Comparison of ENCODE assay signal across 7 mouse cellular contexts in the genomic region with DNA sequence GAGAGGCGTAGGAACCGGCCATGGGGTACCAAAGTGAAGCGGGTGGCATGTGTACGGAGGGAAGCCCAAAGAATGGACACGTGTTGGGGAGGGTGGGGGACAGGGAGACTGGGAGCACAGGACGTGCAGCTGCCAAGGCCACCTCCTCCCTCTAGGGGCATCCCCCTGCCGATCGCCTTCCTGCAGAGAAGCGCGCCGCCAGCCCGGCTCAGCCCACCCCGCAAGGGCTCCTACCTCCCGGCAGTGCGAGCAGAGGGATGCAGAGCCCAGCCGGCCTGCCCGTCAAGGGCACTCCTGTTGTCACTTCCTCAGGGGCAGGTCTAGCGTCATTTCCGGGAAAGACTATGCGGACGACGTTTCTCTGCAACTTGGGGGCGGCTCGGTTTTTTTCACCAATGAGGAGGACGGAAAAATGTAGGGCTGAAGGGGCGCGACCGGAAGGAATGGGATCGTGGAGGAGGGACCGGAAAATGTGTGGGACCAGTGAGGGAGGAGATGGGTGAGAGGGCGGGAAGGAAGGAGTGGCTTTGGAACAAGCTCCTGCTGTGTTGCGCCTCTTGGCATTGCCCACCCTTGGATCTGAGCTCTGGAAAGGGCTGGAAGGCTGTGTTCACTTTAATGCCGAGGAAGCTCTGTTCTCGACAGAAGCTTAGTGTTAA. TPM values are rescaled to one million over a fixed set of nuclear protein-coding genes. Genes with fewer than 3 reads are reported as not detected.
A peak's percentile ranks its signal among the peaks of the same experiment; 100 is the strongest.
DNase-seq lines count a peak whose midpoint lies in the region; ATAC-seq lines count a peak whose summit lies in the region.

A gene (minus strand): TSS at position 334 of the 659 bp plus-strand sequence.

- peak within 1 kb of the TSS; percentile 85 for H3K4me2 ChIP-seq in intestine, embryonic 16.5 days (ENCODE audit: low read depth, low read length)
- peak within 1 kb of the TSS; percentile 85 for H3K4me2 ChIP-seq in midbrain, embryonic 11.5 days

- no peaks in the 10 kb centered on the region; the same call in none of the 2 replicates for H3K36me3 ChIP-seq in intestine, embryonic 16.5 days (ENCODE audit: control insufficient read depth, insufficient read depth, low read length)
- no peaks in the 10 kb centered on the region; the same call in 1 of the 2 replicates for H3K36me3 ChIP-seq in midbrain, embryonic 11.5 days (ENCODE audit: control insufficient read depth, insufficient read depth, low read length)

- WGBS in intestine, embryonic 16.5 days = 0% methylated on average over 34 of the region's 34 CpGs
- under 1% methylated on average over 34 of the region's 34 CpGs for WGBS in midbrain, embryonic 11.5 days

- intact Hi-C loops in left cerebral cortex, postnatal 36 days (cut with DNase I) = no loop called here

- peak; percentile 95 for ATAC-seq in intestine, embryonic 16.5 days
- peak; percentile 96 for ATAC-seq in midbrain, embryonic 11.5 days (ENCODE audit: low FRiP score)

- H3K27ac ChIP-seq in intestine, embryonic 16.5 days (ENCODE audit: low read length) = peak within 1 kb of the TSS; percentile 89
- peak within 1 kb of the TSS; percentile 76 for H3K27ac ChIP-seq in midbrain, embryonic 11.5 days (ENCODE audit: low read depth, low read length)

- H3K9ac ChIP-seq in intestine, embryonic 16.5 days (ENCODE audit: low read depth, low read length) = peak within 1 kb of the TSS; percentile 87
- H3K9ac ChIP-seq in midbrain, embryonic 11.5 days (ENCODE audit: low read length) = peak within 1 kb of the TSS; percentile 80

- no peaks in the 10 kb centered on the region for H3K27me3 ChIP-seq in intestine, embryonic 16.5 days (replicated peaks; ENCODE audit: control insufficient read depth, insufficient read depth, low read length)
- H3K27me3 ChIP-seq in midbrain, embryonic 11.5 days (ENCODE audit: control insufficient read depth, insufficient read depth, low read length) = no peaks in the 10 kb centered on the region

- DNase-seq in adrenal gland, adult 8-10 months = peak; percentile 99
- peak; percentile 96 for DNase-seq in embryo, embryonic 9.5 days (ENCODE audit: extremely low spot score)
- DNase-seq in gastrocnemius, postnatal 4 days (ENCODE audit: low spot score in 2 of 2) = peak; percentile 78 to 94
- DNase-seq in left cerebral cortex, postnatal 36 days (ENCODE audit: low spot score in 2 of 2) = peak; percentile 97 to 98
- peak; percentile 98 for DNase-seq in midbrain, embryonic 11.5 days (ENCODE audit: low spot score, missing footprints)
- peak; percentile 98 for DNase-seq in skeletal muscle tissue, adult 2 months (ENCODE audit: low read depth, low spot score)

- peak within 1 kb of the TSS; percentile 74 for H3K4me3 ChIP-seq in intestine, embryonic 16.5 days (ENCODE audit: low read length)
- peak within 1 kb of the TSS; percentile 75 for H3K4me3 ChIP-seq in midbrain, embryonic 11.5 days (ENCODE audit: low read depth, low read length)

- H3K9me3 ChIP-seq in intestine, embryonic 16.5 days (ENCODE audit: control insufficient read depth, low read length) = no peaks in the 10 kb centered on the region
- H3K9me3 ChIP-seq in midbrain, embryonic 11.5 days (ENCODE audit: control insufficient read depth, low read length) = no peaks in the 10 kb centered on the region

- H3K4me1 ChIP-seq in intestine, embryonic 16.5 days (ENCODE audit: control insufficient read depth, insufficient read depth, low read length) = peaks cover 14% of the 10 kb centered on the region
- peaks cover 14% of the 10 kb centered on the region; the same call in 1 of the 2 replicates for H3K4me1 ChIP-seq in midbrain, embryonic 11.5 days (ENCODE audit: control insufficient read depth, insufficient read depth, low read length)

RNA-seq across cellular contexts. Expression of the gene that starts here (rescaled TPM):
- 100 to 1,000 TPM; 548 to 745 (median 627) TPM for total RNA-seq in adrenal gland, adult 8-10 months (2022)
- total RNA-seq in gastrocnemius, postnatal 4 days (2021) = 100 to 1,000 TPM; 152 to 157 TPM
- polyA plus RNA-seq in intestine, embryonic 16.5 days (2015; fragmentation: Nextera tagmentation; extraction: Ambion mirVana) = 357 and 388 TPM in 2 replicates
- 100 to 1,000 TPM; 125 to 150 TPM for total RNA-seq in left cerebral cortex, postnatal 36 days (2021)
- 242 and 255 TPM in 2 replicates for polyA plus RNA-seq in midbrain, embryonic 11.5 days (2014; fragmentation: Nextera tagmentation; extraction: Ambion mirVana)

Comparison
In these comparisons a context has a peak if more than half of its experiments do, and no peak if none do; other contexts are left out.
1. Peak in every context shown above with its lines: DNase-seq, ATAC-seq, H3K4me3 ChIP-seq and H3K27ac ChIP-seq.